Mouse (Mus musculus) CH12.LX (cell line): ENCODE data around the gene Sec24d. TPM values are rescaled to one million over a fixed set of nuclear protein-coding genes. Genes with fewer than 3 reads are reported as not detected.

Experiments
- DNase-seq: peaks from one replicate; pipeline ENCODE4 v3.0.0-alpha.2; 2013; ENCODE audit errors: extremely low read depth
- H3K27ac ChIP-seq: 2 replicates; pipeline ENCODE4 v1.5.1; 2012; ENCODE audit warnings: low read depth, mild to moderate bottlenecking, control low read depth, moderate library complexity; ENCODE audit not compliant: insufficient read depth
- H3K27me3 ChIP-seq: replicated peaks from 2 replicates; pipeline ENCODE3; 2012; ENCODE audit warnings: inconsistent platforms
- H3K36me3 ChIP-seq, 2 experiments: replicated peaks in 1 of 2; 2 replicates each; pipeline versions ENCODE3 to v1.6.1; 2012; ENCODE audit warnings: inconsistent platforms in 1 of 2, low read length in 1 of 2, mild to moderate bottlenecking in 1 of 2, mixed read lengths in 1 of 2, moderate library complexity in 1 of 2; ENCODE audit not compliant: control insufficient read depth in 1 of 2, insufficient read depth in 1 of 2
- H3K4me1 ChIP-seq, 2 experiments: 2 replicates each; pipeline ENCODE4 v1.6.1; 2012; ENCODE audit warnings: inconsistent platforms in 1 of 2, moderate library complexity in 1 of 2; ENCODE audit not compliant: insufficient read depth in 2 of 2, control insufficient read depth in 1 of 2
- H3K4me2 ChIP-seq: 2 replicates; pipeline ENCODE4 v1.6.1; 2012; ENCODE audit warnings: low read depth, mild to moderate bottlenecking, control low read depth; ENCODE audit not compliant: poor library complexity, insufficient read depth, severe bottlenecking
- H3K4me3 ChIP-seq, 3 experiments: fragments of 150-350 bp in 1 of 3; sonication (generic) in 1 of 3; replicated peaks in 1 of 3; 2 replicates each; pipeline versions ENCODE3 to v1.5.1; 2011 to 2012; ENCODE audit warnings: low read depth in 2 of 3, low read length in 2 of 3, mild to moderate bottlenecking in 2 of 3, moderate library complexity in 2 of 3, control low read depth in 1 of 3, improper control_type of control experiment in 1 of 3, inconsistent platforms in 1 of 3, mixed read lengths in 1 of 3; ENCODE audit not compliant: poor library complexity in 1 of 3
- H3K79me2 ChIP-seq: replicated peaks from 2 replicates; pipeline ENCODE4 v1.6.1; 2012; ENCODE audit warnings: mild to moderate bottlenecking, moderate library complexity; ENCODE audit not compliant: control insufficient read depth, poor library complexity, insufficient read depth, severe bottlenecking; ENCODE audit errors: extremely low read depth
- H3K9ac ChIP-seq: 2 replicates; pipeline ENCODE4 v1.6.1; 2012; ENCODE audit warnings: low read depth, mild to moderate bottlenecking, control low read depth, moderate library complexity; ENCODE audit not compliant: insufficient read depth
- H3K9me3 ChIP-seq: replicated peaks from 2 replicates; pipeline ENCODE3; 2012; ENCODE audit warnings: low read length, inconsistent platforms, mixed read lengths
- CHD2 ChIP-seq: IDR thresholded peaks from 2 replicates; pipeline ENCODE4 v1.6.1; 2011; ENCODE audit warnings: low read length, improper control_type of control experiment
- ELF1 ChIP-seq: IDR thresholded peaks from 2 replicates; pipeline ENCODE4 v1.6.1; 2014; ENCODE audit warnings: low read depth, mild to moderate bottlenecking, inconsistent platforms, low read length, improper control_type of control experiment
- ETS1 ChIP-seq: conservative IDR thresholded peaks from 2 replicates; pipeline ENCODE4 v1.6.1; 2012; ENCODE audit warnings: low read depth, mild to moderate bottlenecking, inconsistent platforms, low read length, improper control_type of control experiment, moderate library complexity
- GABPA ChIP-seq: IDR thresholded peaks from 2 replicates; pipeline ENCODE4 v1.6.1; 2012; ENCODE audit warnings: low read depth, low read length, improper control_type of control experiment, inconsistent platforms; ENCODE audit not compliant: insufficient replicate concordance
- IRF4 ChIP-seq: IDR thresholded peaks from 2 replicates; pipeline ENCODE4 v1.6.1; 2014; ENCODE audit warnings: low read depth, mild to moderate bottlenecking, inconsistent platforms, low read length, improper control_type of control experiment
- JUN ChIP-seq: IDR thresholded peaks from 2 replicates; pipeline ENCODE4 v1.6.1; 2011; ENCODE audit warnings: low read depth, mild to moderate bottlenecking, low read length, improper control_type of control experiment, moderate library complexity; ENCODE audit not compliant: insufficient read depth
- MEF2A ChIP-seq: IDR thresholded peaks from 2 replicates; pipeline ENCODE4 v1.6.1; 2014; ENCODE audit warnings: low read depth, mild to moderate bottlenecking, inconsistent platforms, low read length, improper control_type of control experiment, borderline replicate concordance
- MXI1 ChIP-seq: IDR thresholded peaks from 2 replicates; pipeline ENCODE4 v1.6.1; 2011; ENCODE audit warnings: mild to moderate bottlenecking, low read depth, low read length, improper control_type of control experiment
- POLR2A ChIP-seq: IDR thresholded peaks from 2 replicates; pipeline ENCODE4 v1.6.1; 2011; ENCODE audit warnings: low read depth, mild to moderate bottlenecking, improper control_type of control experiment, low read length
- RAD21 ChIP-seq: IDR thresholded peaks from 2 replicates; pipeline ENCODE4 v1.6.1; 2011; ENCODE audit warnings: low read depth, mild to moderate bottlenecking, low read length, improper control_type of control experiment, moderate library complexity
- RCOR1 ChIP-seq: conservative IDR thresholded peaks from 2 replicates; pipeline ENCODE4 v1.6.1; 2012; ENCODE audit warnings: low read depth, mild to moderate bottlenecking, inconsistent platforms, low read length, improper control_type of control experiment
- SIN3A ChIP-seq: IDR thresholded peaks from 2 replicates; pipeline ENCODE4 v1.6.1; 2012; ENCODE audit warnings: low read length, improper control_type of control experiment, inconsistent platforms
- SMC3 ChIP-seq: IDR thresholded peaks from 2 replicates; pipeline ENCODE4 v1.6.1; 2011; ENCODE audit warnings: low read depth, low read length, improper control_type of control experiment
- TBP ChIP-seq: conservative IDR thresholded peaks from 2 replicates; pipeline ENCODE4 v1.6.1; 2011; ENCODE audit warnings: low read depth, low read length, improper control_type of control experiment
- USF2 ChIP-seq: conservative IDR thresholded peaks from 2 replicates; pipeline ENCODE4 v1.6.1; 2011; ENCODE audit warnings: low read depth, low read length, improper control_type of control experiment
- ZC3H11A ChIP-seq: IDR thresholded peaks from 2 replicates; pipeline ENCODE4 v1.6.1; 2012; ENCODE audit warnings: low read depth, mild to moderate bottlenecking, inconsistent platforms, low read length, improper control_type of control experiment
- ZMIZ1 ChIP-seq: IDR thresholded peaks from 2 replicates; pipeline ENCODE4 v1.6.1; 2012; ENCODE audit warnings: low read depth, mild to moderate bottlenecking, inconsistent platforms, low read length, improper control_type of control experiment
- dilution Hi-C: fragments of 300-500 bp; cut with MboI; formaldehyde crosslinking; loops from 2 replicates; pipeline ENCODE4 v1.14.3; 2020; ENCODE audit warnings: low sequenced_read_pairs; ENCODE audit not compliant: extremely low pct_unique_long_range_greater_than_20kb, extremely low pct_ligation_motif_present
- in situ Hi-C: fragments of 300-500 bp; cut with MboI; formaldehyde crosslinking; loops from 3 replicates; pipeline ENCODE4 v1.14.3; 2019; ENCODE audit warnings: low sequenced_read_pairs, low pct_ligation_motif_present, low pct_unique_long_range_greater_than_20kb, mixed read lengths
- polyA plus RNA-seq: library from polyadenylated mRNA; unstranded; fragments of >175 nt; gene quantifications from 2 replicates; pipeline ENCODE4 v1.2.1, GENCODE M21; 2012; ENCODE audit warnings: low read depth; ENCODE audit not compliant: insufficient read length
- total RNA-seq, 2 experiments: library from RNA; depleted of rRNA; stranded (reverse); fragments of 300-350 nt in 1 of 2; fragments of >200 nt in 1 of 2; gene quantifications; 2 replicates each; pipeline ENCODE4 v1.2.3; 2012 to 2014

The Sec24d gene
- total and polyA plus RNA-seq, 3 experiments = 33.1 to 51.4 (median 45.8) TPM

DNA sequence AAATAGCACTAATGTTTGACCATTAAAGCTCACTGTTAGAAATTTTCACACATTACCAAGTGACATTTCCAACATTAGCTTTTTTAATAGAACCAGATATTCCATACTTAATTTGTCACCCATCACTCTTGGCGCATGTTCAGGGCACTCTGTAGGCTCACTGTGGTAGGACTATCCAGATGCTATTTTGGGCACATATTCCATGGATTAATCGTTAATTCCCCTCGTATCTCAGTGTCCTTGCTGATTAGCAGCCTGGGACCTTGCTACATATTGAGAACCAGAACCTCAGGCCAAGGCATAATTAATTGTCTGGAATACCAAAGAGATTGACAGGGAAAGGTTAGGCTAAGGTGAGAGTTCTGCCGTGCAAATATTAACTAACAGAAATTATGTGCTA is 8.5 kb upstream of the Sec24d start:
- no peaks in the 10 kb centered on the region for H3K79me2 ChIP-seq
- H3K9ac ChIP-seq = no peak overlapping the region
- H3K4me1 ChIP-seq = peaks cover 0 to 5% of the 10 kb centered on the region in 2 experiments; a peak in 1 of 4 replicates
- H3K36me3 ChIP-seq = no peaks in the 10 kb centered on the region
- H3K4me2 ChIP-seq = no peak overlapping the region
- no peak for TF ChIP-seq ZC3H11A
- TF ChIP-seq GABPA = no peak
- TF ChIP-seq SIN3A = no peak
- TF ChIP-seq JUN = no peak
- TF ChIP-seq MXI1 = no peak
- TF ChIP-seq USF2 = no peak
- TF ChIP-seq ETS1 = no peak
- TF ChIP-seq SMC3 = no peak
- TF ChIP-seq RCOR1 = no peak
- TF ChIP-seq IRF4 = no peak
- no peak for TF ChIP-seq RAD21
- TF ChIP-seq ELF1 = no peak
- no peaks in the 10 kb centered on the region for H3K9me3 ChIP-seq
- no peak for DNase-seq
- in situ Hi-C loops (no loop called here), dilution Hi-C loops (no loop called here)
- no peak overlapping the region for H3K4me3 ChIP-seq
- H3K27me3 ChIP-seq = no peaks in the 10 kb centered on the region
- no peak overlapping the region for H3K27ac ChIP-seq

DNA sequence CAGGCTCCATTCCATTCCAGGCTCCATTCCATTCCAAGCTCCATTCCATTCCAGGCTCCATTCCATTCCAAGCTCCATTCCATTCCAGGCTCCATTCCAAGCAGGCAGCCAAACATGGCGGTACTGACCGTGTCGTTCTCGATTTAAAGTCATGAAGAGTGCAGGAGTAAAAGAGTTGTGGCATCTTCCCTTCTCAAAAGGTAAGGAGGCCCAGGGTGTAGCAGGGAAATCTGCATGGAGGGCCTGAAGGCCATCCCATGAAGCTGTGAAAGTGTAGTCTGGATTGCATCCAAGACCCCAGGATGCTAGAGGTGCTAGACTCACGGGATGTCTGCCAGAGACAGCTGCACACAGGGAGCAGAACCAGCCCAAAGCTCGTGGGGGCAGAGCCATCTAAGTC is 2.5 kb upstream of the Sec24d start:
- H3K4me3 ChIP-seq = no peak overlapping the region
- no peak overlapping the region for H3K4me2 ChIP-seq
- dilution Hi-C loops = no loop called here
- TF ChIP-seq ZC3H11A (no peak), SMC3 (no peak), CHD2 (no peak), ETS1 (no peak), ZMIZ1 (no peak), TBP (no peak), POLR2A (no peak), MEF2A (no peak)
- no peak overlapping the region for H3K27ac ChIP-seq
- peaks cover 1 to 3% of the 10 kb centered on the region in 2 experiments for H3K36me3 ChIP-seq
- H3K4me1 ChIP-seq = peaks cover 3 to 20% of the 10 kb centered on the region in 2 experiments; a peak in 3 of 4 replicates
- H3K27me3 ChIP-seq = no peaks in the 10 kb centered on the region
- H3K79me2 ChIP-seq = peaks cover 13% of the 10 kb centered on the region; the same call in 1 of the 2 replicates
- H3K9me3 ChIP-seq = no peaks in the 10 kb centered on the region
- in situ Hi-C loops = no loop called here
- H3K9ac ChIP-seq = no peak overlapping the region
- no peak for DNase-seq
